Mouse (Mus musculus) stomach, postnatal 0 days (tissue): ENCODE measurements around the gene Rpp38. TPM values are rescaled to one million over a fixed set of nuclear protein-coding genes. Genes with fewer than 3 reads are reported as not detected.

Experiments used
- ATAC-seq: fragments of 200-750 bp; cut with Nextera tagmentation; 2 replicates; pipeline ENCODE4 v1.8.0; 2017; ENCODE audit not compliant: low FRiP score, low TSS enrichment
- DNase-seq: peaks from one replicate; pipeline ENCODE4 v3.0.0-alpha.2; 2016; ENCODE audit warnings: low spot score
- H3K27ac ChIP-seq: fragments of 300-500 bp; sonication (generic); replicated peaks from 2 replicates; pipeline ENCODE4 v1.5.1; 2014; ENCODE audit warnings: mild to moderate bottlenecking, control low read depth
- H3K27me3 ChIP-seq: fragments of 300-500 bp; sonication (generic); 2 replicates; pipeline ENCODE4 v1.6.1; 2014; ENCODE audit warnings: low read length; ENCODE audit not compliant: control insufficient read depth, insufficient read depth
- H3K36me3 ChIP-seq: fragments of 300-500 bp; sonication (generic); 2 replicates; pipeline ENCODE4 v1.6.1; 2014; ENCODE audit warnings: low read length, mixed read lengths; ENCODE audit not compliant: control insufficient read depth, insufficient read depth
- H3K4me1 ChIP-seq: fragments of 300-500 bp; sonication (generic); replicated peaks from 2 replicates; pipeline ENCODE4 v1.6.1; 2014; ENCODE audit warnings: antibody characterized with exemption; ENCODE audit not compliant: control insufficient read depth, insufficient read depth
- H3K4me2 ChIP-seq: fragments of 300-500 bp; sonication (generic); replicated peaks from 2 replicates; pipeline ENCODE4 v1.6.1; 2014; ENCODE audit warnings: low read depth, mild to moderate bottlenecking, control low read depth, moderate library complexity
- H3K4me3 ChIP-seq: fragments of 300-500 bp; sonication (generic); 2 replicates; pipeline ENCODE4 v1.5.1; 2014; ENCODE audit warnings: low read depth, low read length, control low read depth
- H3K9ac ChIP-seq: fragments of 300-500 bp; sonication (generic); 2 replicates; pipeline ENCODE4 v1.6.1; 2014; ENCODE audit warnings: mild to moderate bottlenecking, low read length, control low read depth, mixed read lengths
- H3K9me3 ChIP-seq: fragments of 300-500 bp; sonication (generic); 2 replicates; pipeline ENCODE4 v1.6.1; 2016; ENCODE audit warnings: low read length; ENCODE audit not compliant: control insufficient read depth
- CTCF ChIP-seq: IDR thresholded peaks from 2 replicates; pipeline ENCODE4 v1.5.1; 2016; ENCODE audit warnings: antibody characterized with exemption, low read depth, mild to moderate bottlenecking, moderate library complexity
- EP300 ChIP-seq: optimal IDR thresholded peaks from 2 replicates; pipeline ENCODE3; 2016; ENCODE audit warnings: antibody characterized with exemption
- WGBS: fragments of 180-500 bp; shearing (Covaris S2); extraction: QIAGEN DNeasy Blood & Tissue Kit; methylation state at CpG from one replicate; pipeline ENCODE4 v1.1.7; 2014; 5-methylcytosine and 5-hydroxymethylcytosine counted together
- polyA plus RNA-seq: library from polyadenylated mRNA; unstranded; fragments of >200 nt; fragmentation: Nextera tagmentation; extraction: Ambion mirVana; gene quantifications from 2 replicates; pipeline ENCODE4 v1.2.1, GENCODE M21; 2015

Gene Rpp38
- polyA plus RNA-seq, 1 experiment from 2014 or later = 17.2 TPM

DNA sequence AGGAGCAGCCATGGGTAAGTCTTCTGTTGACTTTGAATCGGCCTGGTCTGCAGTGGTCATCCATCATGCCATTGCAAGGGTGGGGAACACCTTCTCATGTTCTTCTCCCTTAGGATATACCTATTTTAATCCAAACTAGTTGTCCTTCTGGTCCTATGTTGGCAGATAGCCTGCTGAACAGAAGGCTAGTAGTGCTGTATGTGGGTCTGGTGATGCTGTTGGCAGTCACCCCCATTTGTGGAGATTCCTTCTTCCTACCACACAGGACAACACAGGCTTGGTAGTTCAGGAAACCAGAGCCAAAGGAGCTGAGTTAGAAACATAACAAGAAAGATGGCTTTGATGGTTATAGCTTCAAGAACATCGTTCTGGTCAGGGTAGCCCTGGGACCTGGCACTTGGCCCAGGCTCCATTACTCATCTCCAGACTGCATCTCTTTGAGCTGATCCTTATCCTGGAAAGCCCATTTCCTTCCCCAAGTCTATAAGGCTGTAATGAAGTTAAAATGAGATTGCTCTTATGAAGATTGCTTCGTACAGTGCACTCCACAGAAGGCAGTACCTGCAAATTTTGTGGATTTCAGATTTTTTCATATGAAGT, 26.9 kb downstream of the Rpp38 start:
- H3K9me3 ChIP-seq = no peaks in the 10 kb centered on the region
- no peak overlapping the region for H3K4me3 ChIP-seq
- no peaks in the 10 kb centered on the region for H3K27me3 ChIP-seq
- H3K36me3 ChIP-seq = no peaks in the 10 kb centered on the region
- no peak overlapping the region for H3K27ac ChIP-seq
- ATAC-seq = no peak
- no peak for DNase-seq
- no peak overlapping the region for H3K4me2 ChIP-seq
- H3K9ac ChIP-seq = no peak overlapping the region
- 43% methylated on average over 3 of the region's 3 CpGs for WGBS
- TF ChIP-seq CTCF = no peak
- no peak for TF ChIP-seq EP300
- H3K4me1 ChIP-seq = no peaks in the 10 kb centered on the region

DNA sequence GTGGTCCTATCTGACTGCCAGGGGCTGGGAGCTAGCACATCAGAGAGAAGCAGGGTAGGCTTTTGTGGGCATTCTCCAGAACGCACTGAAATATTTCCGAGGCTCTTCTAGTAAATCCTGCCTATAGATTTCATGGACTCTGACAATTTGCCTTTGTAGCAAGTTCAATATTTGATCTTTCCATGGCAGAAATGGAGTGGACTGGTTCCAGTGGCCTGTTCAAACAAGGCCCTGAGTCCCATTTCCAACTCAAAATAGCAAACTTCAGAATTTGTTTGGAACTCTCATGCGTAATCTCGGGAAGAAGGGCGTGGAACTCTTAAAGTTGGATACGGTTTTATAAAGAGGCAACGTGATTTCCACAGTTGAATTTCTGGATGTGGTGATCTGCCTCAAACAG, 36.6 kb downstream of the Rpp38 start:
- H3K36me3 ChIP-seq = no peaks in the 10 kb centered on the region
- TF ChIP-seq EP300 = no peak
- no peak for TF ChIP-seq CTCF
- WGBS = 49% methylated on average over 7 of the region's 7 CpGs
- no peak overlapping the region for H3K4me3 ChIP-seq
- H3K27ac ChIP-seq = no peak overlapping the region
- no peaks in the 10 kb centered on the region for H3K9me3 ChIP-seq
- H3K4me1 ChIP-seq = 0 out of 2 replicates have a peak, but pooled peaks cover 2% of the 10 kb centered on the region
- no peaks in the 10 kb centered on the region for H3K27me3 ChIP-seq
- ATAC-seq (no peak), DNase-seq (no peak)
- no peak overlapping the region for H3K9ac ChIP-seq
- no peak overlapping the region for H3K4me2 ChIP-seq

DNA sequence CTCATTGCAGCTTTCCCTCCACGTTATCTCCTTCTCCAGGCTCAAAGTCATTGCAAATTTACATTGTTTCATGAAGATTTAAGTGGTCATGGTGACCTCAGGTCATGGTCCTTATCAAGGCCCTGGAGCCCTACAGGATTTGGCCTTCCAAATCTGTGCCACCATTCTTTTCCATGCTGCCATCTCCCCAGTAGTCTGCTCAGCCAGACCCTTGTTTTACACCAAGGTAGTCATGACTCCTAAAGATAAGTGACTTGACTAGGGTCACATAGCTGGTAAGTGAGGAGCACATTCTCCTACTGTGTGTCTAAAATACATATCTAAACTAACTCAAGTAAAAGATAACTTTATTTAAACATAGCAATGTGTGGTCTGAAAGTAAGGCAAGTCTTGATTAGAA, 40.3 kb downstream of the Rpp38 start:
- Histone ChIP-seq H3K4me1 (0 out of 2 replicates have a peak, but pooled peaks cover 2% of the 10 kb centered on the region), H3K36me3 (no peaks in the 10 kb centered on the region), H3K9ac (no peak overlapping the region), H3K9me3 (no peaks in the 10 kb centered on the region), H3K4me2 (no peak overlapping the region), H3K4me3 (no peak overlapping the region), H3K27me3 (no peaks in the 10 kb centered on the region), H3K27ac (no peak overlapping the region)
- ATAC-seq = no peak
- WGBS = 83% methylated on average over 1 of the region's 1 CpGs
- DNase-seq = no peak
- TF ChIP-seq CTCF (no peak), EP300 (no peak)

DNA sequence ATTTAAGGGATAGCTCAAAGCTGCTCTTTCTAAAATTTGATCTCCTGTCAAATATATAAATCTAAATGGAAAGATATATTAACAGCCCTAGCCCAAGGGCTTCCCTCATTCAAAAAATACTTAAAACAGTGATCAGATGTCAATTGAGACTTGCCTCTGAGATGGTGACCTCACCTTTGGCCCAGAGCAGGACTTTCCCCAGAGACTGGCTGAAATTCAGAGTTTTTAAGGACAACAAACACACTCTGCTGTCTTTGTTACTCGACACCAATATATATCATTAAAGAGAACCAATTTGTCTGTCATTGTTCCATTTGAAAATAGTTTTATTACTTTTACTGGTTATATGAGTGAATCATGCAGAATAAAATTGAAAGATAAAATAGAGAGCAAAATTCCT, 42.9 kb downstream of the Rpp38 start:
- H3K27ac ChIP-seq = no peak overlapping the region
- H3K4me2 ChIP-seq = no peak overlapping the region
- no peaks in the 10 kb centered on the region for H3K9me3 ChIP-seq
- no peak overlapping the region for H3K9ac ChIP-seq
- TF ChIP-seq CTCF (no peak), EP300 (no peak)
- DNase-seq = no peak
- WGBS = 77% methylated on average over 1 of the region's 1 CpGs
- no peak overlapping the region for H3K4me3 ChIP-seq
- H3K36me3 ChIP-seq = no peaks in the 10 kb centered on the region
- no peaks in the 10 kb centered on the region for H3K4me1 ChIP-seq
- H3K27me3 ChIP-seq = no peaks in the 10 kb centered on the region
- ATAC-seq = no peak

DNA sequence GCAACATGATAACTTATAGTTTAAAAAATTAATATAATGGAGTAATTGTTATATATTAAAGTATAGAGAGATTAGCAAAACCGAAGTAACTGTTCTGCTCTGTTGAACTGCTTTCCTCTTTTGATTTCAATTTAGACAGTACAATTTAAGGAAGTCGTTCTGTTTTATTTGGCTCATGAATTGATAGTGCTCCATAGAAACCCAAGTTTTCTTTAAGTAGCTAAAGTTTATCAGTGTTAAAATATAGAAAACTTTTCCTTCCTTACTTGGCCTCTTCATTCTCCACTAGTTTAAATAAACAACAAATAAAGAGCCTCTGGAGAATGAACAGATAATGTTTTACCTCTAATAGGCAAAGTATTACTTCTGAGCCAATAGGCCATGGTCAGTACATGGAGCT, 46.2 kb downstream of the Rpp38 start:
- ATAC-seq = no peak
- Histone ChIP-seq H3K27ac (no peak overlapping the region), H3K9ac (no peak overlapping the region), H3K9me3 (no peaks in the 10 kb centered on the region), H3K27me3 (no peaks in the 10 kb centered on the region), H3K4me3 (no peak overlapping the region), H3K4me1 (0 out of 2 replicates have a peak, but pooled peaks cover 3% of the 10 kb centered on the region), H3K36me3 (no peaks in the 10 kb centered on the region), H3K4me2 (no peak overlapping the region)
- 64% methylated on average over 2 of the region's 2 CpGs for WGBS
- no peak for DNase-seq
- TF ChIP-seq CTCF (no peak), EP300 (no peak)

DNA sequence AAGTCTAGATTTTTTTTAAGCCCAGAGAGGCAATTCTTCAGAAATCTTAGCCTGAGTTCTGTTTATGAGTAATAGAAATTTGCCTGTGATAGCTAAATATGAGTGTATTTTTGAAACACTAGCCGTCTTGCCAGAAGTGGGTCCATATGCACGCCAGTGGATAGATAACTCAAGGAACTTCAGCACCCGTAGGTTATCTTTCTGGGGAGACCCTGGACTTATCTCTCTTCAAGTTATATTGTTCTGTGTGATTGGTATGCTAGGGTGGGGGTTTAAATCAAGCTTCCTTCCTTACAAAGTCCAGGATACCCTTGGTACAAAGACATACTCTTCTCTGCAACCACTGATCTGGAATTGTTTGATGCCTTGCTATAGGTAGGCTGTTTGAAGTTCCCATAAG, 46.7 kb downstream of the Rpp38 start:
- 68% methylated on average over 3 of the region's 3 CpGs for WGBS
- Histone ChIP-seq H3K27me3 (no peaks in the 10 kb centered on the region), H3K4me3 (no peak overlapping the region), H3K9me3 (no peaks in the 10 kb centered on the region), H3K27ac (no peak overlapping the region), H3K4me1 (0 out of 2 replicates have a peak, but pooled peaks cover 3% of the 10 kb centered on the region), H3K36me3 (no peaks in the 10 kb centered on the region), H3K4me2 (no peak overlapping the region), H3K9ac (no peak overlapping the region)
- ATAC-seq (no peak), DNase-seq (no peak)
- TF ChIP-seq EP300 (no peak), CTCF (no peak)
